Mouse (Mus musculus) liver, embryonic 14.5 days (tissue): ENCODE measurements around the gene Cd36. TPM values are rescaled to one million over a fixed set of nuclear protein-coding genes. Genes with fewer than 3 reads are reported as not detected.

Source experiments
- ATAC-seq: fragments of 200-750 bp; cut with Nextera tagmentation; 2 replicates; pipeline ENCODE4 v1.8.0; 2017; ENCODE audit warnings: moderate number of reproducible peaks, mild to moderate bottlenecking, moderate library complexity; ENCODE audit not compliant: insufficient read depth
- DNase-seq, 3 experiments: peaks; one replicate each; pipeline ENCODE4 v3.0.0-alpha.2; 2012 to 2013; ENCODE audit warnings: low read depth in 3 of 3, low spot score in 3 of 3
- H3K27ac ChIP-seq: fragments of 300-500 bp; sonication (generic); 2 replicates; pipeline ENCODE4 v1.5.1; 2014; ENCODE audit warnings: moderate library complexity, mild to moderate bottlenecking, control low read depth, inconsistent platforms
- H3K27me3 ChIP-seq: fragments of 300-500 bp; sonication (generic); 2 replicates; pipeline ENCODE4 v1.6.1; 2014; ENCODE audit warnings: mild to moderate bottlenecking, low read length, moderate library complexity; ENCODE audit not compliant: control insufficient read depth, insufficient read depth
- H3K36me3 ChIP-seq: fragments of 300-500 bp; sonication (generic); replicated peaks from 2 replicates; pipeline ENCODE4 v1.6.1; 2014; ENCODE audit warnings: low read depth; ENCODE audit not compliant: control insufficient read depth, insufficient read depth
- H3K4me1 ChIP-seq, 2 experiments: fragments of 200-500 bp in 1 of 2; fragments of 300-500 bp in 1 of 2; sonication (generic) in 1 of 2; replicated peaks; 2 replicates each; pipeline ENCODE4 v1.6.1; 2012 to 2014; ENCODE audit warnings: antibody characterized with exemption in 1 of 2, inconsistent platforms in 1 of 2, low read length in 1 of 2; ENCODE audit not compliant: control insufficient read depth in 2 of 2, insufficient read depth in 2 of 2
- H3K4me2 ChIP-seq: fragments of 300-500 bp; sonication (generic); 2 replicates; pipeline ENCODE4 v1.6.1; 2014; ENCODE audit warnings: low read depth, mild to moderate bottlenecking, control low read depth, moderate library complexity
- H3K4me3 ChIP-seq, 2 experiments: fragments of 200-500 bp in 1 of 2; fragments of 300-500 bp in 1 of 2; sonication (generic) in 1 of 2; 2 replicates each; pipeline ENCODE4 v1.5.1; 2012 to 2014; ENCODE audit warnings: low read depth in 2 of 2, low read length in 2 of 2, mild to moderate bottlenecking in 2 of 2, control low read depth in 1 of 2, inconsistent platforms in 1 of 2, moderate library complexity in 1 of 2; ENCODE audit not compliant: insufficient read depth in 1 of 2
- H3K9ac ChIP-seq: fragments of 300-500 bp; sonication (generic); replicated peaks from 2 replicates; pipeline ENCODE4 v1.6.1; 2014; ENCODE audit warnings: mild to moderate bottlenecking, control low read depth, moderate library complexity
- H3K9me3 ChIP-seq: fragments of 300-500 bp; sonication (generic); 2 replicates; pipeline ENCODE4 v1.6.1; 2016; ENCODE audit warnings: low read length, mixed read lengths; ENCODE audit not compliant: control insufficient read depth
- CTCF ChIP-seq: IDR thresholded peaks from 2 replicates; pipeline ENCODE4 v1.5.1; 2016; ENCODE audit warnings: antibody characterized with exemption, low read depth, control low read depth
- EP300 ChIP-seq: IDR thresholded peaks from 2 replicates; pipeline ENCODE4 v1.6.1; 2016; ENCODE audit warnings: antibody characterized with exemption, low read depth
- WGBS: fragments of 180-500 bp; shearing (Covaris S2); extraction: QIAGEN DNeasy Blood & Tissue Kit; methylation state at CpG from one replicate; pipeline ENCODE4 v1.1.7; 2014; ENCODE audit not compliant: insufficient replicate concordance; 5-methylcytosine and 5-hydroxymethylcytosine counted together
- polyA plus RNA-seq, 2 experiments: library from polyadenylated mRNA; depleted of rRNA in 1 of 2; stranded (reverse) in 1 of 2; unstranded in 1 of 2; fragments of >200 nt; fragmentation: Nextera tagmentation in 1 of 2; extraction: Ambion mirVana in 1 of 2; gene quantifications; 2 replicates each; pipeline versions ENCODE4 v1.2.1 to v1.2.3; 2012 to 2014

Cd36 gene
- polyA plus RNA-seq, 2 experiments = 9.3 to 25.9 TPM

DNA sequence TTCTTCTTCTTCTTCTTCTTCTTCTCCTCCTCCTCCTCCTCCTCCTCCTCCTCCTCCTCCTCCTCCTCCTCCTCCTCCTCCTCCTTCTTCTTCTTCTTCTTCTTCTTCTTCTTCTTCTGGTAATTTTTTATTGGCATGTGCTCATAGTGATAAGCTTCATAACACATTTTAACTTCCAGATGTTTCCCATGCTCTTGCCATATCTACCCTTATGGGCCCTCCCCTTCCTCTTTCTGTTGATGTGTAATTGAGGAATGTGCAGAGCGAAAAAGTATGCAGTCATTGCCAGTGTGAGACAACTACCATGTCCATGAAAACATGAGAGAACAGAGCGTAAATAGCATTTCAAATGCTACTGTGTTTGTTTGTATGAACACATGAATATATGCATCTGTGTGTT lies 118.3 kb downstream of the Cd36 start:
- DNase-seq (no peak), ATAC-seq (no peak)
- no peaks in the 10 kb centered on the region for H3K36me3 ChIP-seq
- H3K4me3 ChIP-seq = no peak overlapping the region
- H3K4me2 ChIP-seq = no peak overlapping the region
- 47% methylated on average over 2 of the region's 2 CpGs for WGBS
- no peaks in the 10 kb centered on the region for H3K4me1 ChIP-seq
- H3K27ac ChIP-seq = no peak overlapping the region
- H3K27me3 ChIP-seq = no peaks in the 10 kb centered on the region
- no peaks in the 10 kb centered on the region for H3K9me3 ChIP-seq
- no peak for TF ChIP-seq CTCF
- no peak for TF ChIP-seq EP300
- no peak overlapping the region for H3K9ac ChIP-seq

DNA sequence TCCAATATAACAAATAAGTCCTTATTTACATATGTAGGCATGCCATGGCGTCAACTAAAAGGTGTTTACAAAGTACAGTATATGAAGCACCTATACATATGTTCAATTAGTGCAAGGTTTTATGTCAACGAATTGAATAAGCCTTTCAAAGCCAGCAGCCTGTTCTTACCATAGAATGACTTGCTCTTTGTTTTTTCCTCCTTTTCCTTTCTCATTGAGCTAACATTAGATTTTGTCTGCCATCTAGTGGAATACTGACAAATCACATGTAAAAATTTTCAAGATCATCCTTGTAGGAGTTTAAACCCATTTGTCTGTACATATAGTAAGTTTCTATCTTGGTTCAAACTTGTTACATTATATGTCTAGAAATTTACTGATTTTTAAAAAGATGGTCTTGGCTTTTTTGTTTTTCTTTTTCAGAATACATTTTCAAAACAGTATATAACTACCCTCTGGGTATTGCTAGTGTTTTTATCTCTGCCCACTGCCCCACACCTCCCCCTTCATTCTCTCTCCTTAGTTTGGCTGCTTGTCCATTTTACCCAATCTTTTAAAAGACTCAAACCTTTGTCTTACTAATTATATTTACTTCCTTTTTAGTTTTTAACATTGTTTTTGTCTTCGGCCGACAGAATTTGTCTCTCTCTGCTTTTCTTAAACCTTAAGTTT lies 122.5 kb downstream of the Cd36 start:
- Histone ChIP-seq H3K4me3 (no peak overlapping the region), H3K9me3 (no peaks in the 10 kb centered on the region), H3K4me1 (no peaks in the 10 kb centered on the region), H3K27me3 (no peaks in the 10 kb centered on the region), H3K4me2 (no peak overlapping the region), H3K27ac (no peak overlapping the region), H3K9ac (no peak overlapping the region), H3K36me3 (no peaks in the 10 kb centered on the region)
- no peak for ATAC-seq
- no peak for TF ChIP-seq EP300
- TF ChIP-seq CTCF = no peak; the same call in 1 of the 2 replicates
- WGBS = 44% methylated on average over 4 of the region's 4 CpGs
- DNase-seq = peak in 1 of 3 experiments; percentile 3

DNA sequence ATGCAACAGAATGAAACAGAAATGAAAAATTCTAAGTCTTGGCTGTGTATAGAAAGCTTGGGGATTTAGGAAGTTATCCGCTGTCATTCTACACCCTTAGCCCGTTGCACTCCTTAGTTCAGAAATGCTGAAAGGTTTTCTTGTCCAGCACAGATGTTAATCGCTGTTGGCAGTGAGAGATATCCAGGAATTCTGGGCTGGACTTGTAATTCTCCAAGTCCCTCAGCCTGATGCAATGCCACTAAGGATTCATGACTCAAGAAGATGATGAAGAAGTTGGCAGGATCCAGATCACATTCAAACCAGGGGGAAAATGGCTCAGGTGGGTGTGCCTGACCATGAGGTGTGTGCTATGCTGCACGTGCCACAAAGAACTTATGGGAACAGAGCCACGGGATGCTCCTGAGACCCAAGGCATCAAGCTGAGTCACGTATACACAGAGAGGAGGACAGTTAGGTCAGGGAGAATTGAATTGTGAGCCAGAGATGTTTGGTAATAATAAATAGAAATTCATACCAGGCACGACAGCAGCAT lies 135.1 kb downstream of the Cd36 start:
- TF ChIP-seq CTCF = no peak
- no peak for TF ChIP-seq EP300
- no peak overlapping the region for H3K4me3 ChIP-seq
- no peak overlapping the region for H3K4me2 ChIP-seq
- no peak overlapping the region for H3K9ac ChIP-seq
- no peaks in the 10 kb centered on the region for H3K27me3 ChIP-seq
- no peaks in the 10 kb centered on the region for H3K36me3 ChIP-seq
- no peak for ATAC-seq
- WGBS = 58% methylated on average over 7 of the region's 7 CpGs
- no peaks in the 10 kb centered on the region for H3K9me3 ChIP-seq
- DNase-seq = no peak
- no peaks in the 10 kb centered on the region for H3K4me1 ChIP-seq
- no peak overlapping the region for H3K27ac ChIP-seq

DNA sequence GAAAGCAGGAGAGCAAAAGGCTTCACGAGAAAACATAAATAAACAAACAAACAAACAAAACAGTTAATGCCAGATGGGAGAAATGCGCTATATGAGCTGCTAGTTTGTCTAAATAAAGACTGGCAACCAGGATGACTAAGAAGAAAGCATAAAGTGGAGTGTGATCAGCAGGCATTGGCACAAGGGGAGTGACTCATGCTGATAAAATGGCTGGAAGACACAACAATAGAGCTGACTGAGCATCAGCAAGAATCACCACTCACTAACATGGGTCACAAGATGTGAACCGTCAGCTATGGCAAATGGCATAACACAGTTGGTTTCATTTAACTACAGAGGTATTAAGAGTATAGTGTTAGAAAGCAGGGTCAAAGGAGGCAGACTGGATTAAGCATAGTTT lies 140.3 kb downstream of the Cd36 start:
- H3K9ac ChIP-seq = no peak overlapping the region
- H3K4me1 ChIP-seq = no peaks in the 10 kb centered on the region
- TF ChIP-seq CTCF = no peak
- ATAC-seq (no peak), DNase-seq (no peak)
- WGBS = 37% methylated on average over 3 of the region's 3 CpGs
- no peaks in the 10 kb centered on the region for H3K27me3 ChIP-seq
- H3K4me2 ChIP-seq = no peak overlapping the region
- no peak overlapping the region for H3K27ac ChIP-seq
- H3K36me3 ChIP-seq = no peaks in the 10 kb centered on the region
- H3K4me3 ChIP-seq = no peak overlapping the region
- no peaks in the 10 kb centered on the region for H3K9me3 ChIP-seq

DNA sequence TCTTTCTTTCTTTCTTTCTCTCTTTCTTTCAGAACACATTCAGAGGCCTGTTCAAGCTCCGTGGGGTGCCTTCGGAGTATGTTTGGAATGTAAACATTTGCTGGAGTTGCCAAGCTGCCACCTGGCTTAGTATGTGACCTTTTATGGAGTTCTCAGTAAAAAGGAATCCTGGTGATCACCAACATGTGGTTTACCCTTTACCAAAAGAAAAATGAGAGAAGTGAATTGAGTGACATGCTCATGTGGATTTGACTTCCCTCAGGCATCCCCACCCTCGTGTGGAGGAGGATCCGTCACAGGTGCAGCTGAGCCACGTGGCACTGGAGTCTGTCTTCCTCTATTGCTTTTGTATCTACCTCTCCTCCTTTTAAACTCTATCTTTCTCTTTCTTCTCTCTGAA lies 141.5 kb downstream of the Cd36 start:
- TF ChIP-seq EP300 (no peak), CTCF (no peak)
- Histone ChIP-seq H3K27me3 (no peaks in the 10 kb centered on the region), H3K4me2 (no peak overlapping the region), H3K27ac (no peak overlapping the region), H3K9ac (no peak overlapping the region), H3K4me3 (no peak overlapping the region), H3K9me3 (no peaks in the 10 kb centered on the region), H3K36me3 (no peaks in the 10 kb centered on the region), H3K4me1 (no peaks in the 10 kb centered on the region)
- DNase-seq (no peak), ATAC-seq (no peak)
- WGBS = 46% methylated on average over 5 of the region's 5 CpGs
